Mouse (Mus musculus) forebrain, embryonic 10.5 days (tissue): ENCODE measurements around the gene Tnrc6c. TPM values are rescaled to one million over a fixed set of nuclear protein-coding genes. Genes with fewer than 3 reads are reported as not detected.

Experiments used
- DNase-seq: peaks from one replicate; pipeline ENCODE4 v3.0.0-alpha.2; 2017; ENCODE audit warnings: low spot score; ENCODE audit errors: extremely low spot score
- H3K27ac ChIP-seq: fragments of 300-500 bp; sonication (generic); 2 replicates; pipeline ENCODE4 v1.5.1; 2016; ENCODE audit warnings: mild to moderate bottlenecking
- H3K27me3 ChIP-seq: fragments of 300-500 bp; sonication (generic); 2 replicates; pipeline ENCODE4 v1.6.1; 2016; ENCODE audit warnings: mild to moderate bottlenecking; ENCODE audit not compliant: poor library complexity, severe bottlenecking
- H3K36me3 ChIP-seq: fragments of 300-500 bp; sonication (generic); replicated peaks from 2 replicates; pipeline ENCODE4 v1.6.1; 2016; ENCODE audit warnings: mild to moderate bottlenecking, moderate library complexity
- H3K4me1 ChIP-seq: fragments of 300-500 bp; sonication (generic); 2 replicates; pipeline ENCODE4 v1.6.1; 2016
- H3K4me3 ChIP-seq: fragments of 300-500 bp; sonication (generic); 2 replicates; pipeline ENCODE4 v1.5.1; 2016; ENCODE audit warnings: mild to moderate bottlenecking, moderate library complexity
- H3K9me3 ChIP-seq: fragments of 300-500 bp; sonication (generic); 2 replicates; pipeline ENCODE4 v1.6.1; 2016; ENCODE audit warnings: mild to moderate bottlenecking, moderate library complexity
- WGBS: fragments of 180-500 bp; shearing (Covaris S2); methylation state at CpG from one replicate; pipeline ENCODE4 v1.1.7; 2016; 5-methylcytosine and 5-hydroxymethylcytosine counted together
- polyA plus RNA-seq: library from polyadenylated mRNA; unstranded; fragments of >200 nt; fragmentation: Nextera tagmentation; extraction: Ambion mirVana; gene quantifications from 2 replicates; pipeline ENCODE4 v1.2.1, GENCODE M21; 2016

Tnrc6c gene
- polyA plus RNA-seq, 1 experiment from 2014 or later, result 12.0 TPM

DNA sequence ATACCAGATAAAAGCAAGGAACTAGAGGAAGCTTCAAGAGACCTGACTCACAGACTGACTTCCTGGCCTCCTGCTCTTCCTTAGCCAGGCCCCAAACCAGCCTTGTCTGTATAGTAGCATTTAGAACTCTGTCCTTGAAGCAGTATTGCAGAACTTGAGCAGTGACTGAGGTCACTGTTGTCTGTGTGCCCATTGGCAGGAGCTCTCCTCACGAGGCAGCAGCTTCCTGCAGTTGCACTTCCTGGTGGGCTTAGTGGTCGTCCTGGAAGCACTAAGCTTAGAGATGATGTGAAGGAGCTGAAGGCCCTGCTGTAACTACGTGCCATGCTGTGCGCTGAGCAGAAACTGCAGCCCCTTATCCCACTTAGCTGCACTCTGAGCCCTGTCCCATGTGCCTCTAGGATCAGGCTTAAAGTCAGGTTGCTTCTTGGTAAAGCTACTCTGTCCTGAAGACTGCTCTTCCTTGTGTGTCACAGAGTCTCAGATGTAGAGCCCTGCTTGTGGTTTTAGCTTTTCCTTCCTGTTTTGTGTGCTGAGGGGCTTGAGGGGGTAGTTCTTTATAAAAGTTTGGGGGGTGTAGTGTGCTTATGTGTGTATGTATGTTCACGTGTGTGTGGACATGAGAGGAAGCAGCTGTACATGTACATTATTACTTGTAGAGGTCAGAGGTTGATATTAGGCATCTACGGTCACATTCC lies 70.7 kb downstream of the Tnrc6c start:
- Histone ChIP-seq H3K9me3 (no peaks in the 10 kb centered on the region), H3K4me3 (no peak overlapping the region), H3K4me1 (no peaks in the 10 kb centered on the region), H3K36me3 (peaks cover 60% of the 10 kb centered on the region), H3K27me3 (no peaks in the 10 kb centered on the region), H3K27ac (no peak overlapping the region)
- WGBS, result 84% methylated on average over 6 of the region's 6 CpGs
- DNase-seq, result no peak

DNA sequence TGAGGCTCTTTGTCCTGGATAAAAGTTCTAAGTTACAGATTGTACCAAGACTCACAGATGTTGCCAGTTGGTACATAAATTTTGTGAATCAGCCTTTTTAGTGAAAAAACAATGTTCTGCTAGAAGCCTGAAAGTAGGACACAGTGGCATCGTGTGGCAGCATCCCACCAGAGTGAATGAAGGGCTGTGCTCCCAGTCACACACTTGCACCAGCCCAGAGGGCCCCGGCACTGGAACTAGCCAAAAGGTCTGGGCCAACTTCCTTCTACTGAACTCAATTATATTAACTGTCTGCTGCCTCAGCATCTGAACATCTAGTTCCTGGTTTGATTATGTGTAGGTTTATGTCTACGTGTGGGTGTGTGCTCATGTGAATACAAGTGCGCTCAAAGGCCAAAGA lies 72.9 kb downstream of the Tnrc6c start:
- DNase-seq, result no peak
- Histone ChIP-seq H3K27ac (no peak overlapping the region), H3K36me3 (peaks cover 39% of the 10 kb centered on the region), H3K4me3 (no peak overlapping the region), H3K4me1 (no peaks in the 10 kb centered on the region), H3K27me3 (no peaks in the 10 kb centered on the region), H3K9me3 (no peaks in the 10 kb centered on the region)
- 95% methylated on average over 4 of the region's 4 CpGs for WGBS

DNA sequence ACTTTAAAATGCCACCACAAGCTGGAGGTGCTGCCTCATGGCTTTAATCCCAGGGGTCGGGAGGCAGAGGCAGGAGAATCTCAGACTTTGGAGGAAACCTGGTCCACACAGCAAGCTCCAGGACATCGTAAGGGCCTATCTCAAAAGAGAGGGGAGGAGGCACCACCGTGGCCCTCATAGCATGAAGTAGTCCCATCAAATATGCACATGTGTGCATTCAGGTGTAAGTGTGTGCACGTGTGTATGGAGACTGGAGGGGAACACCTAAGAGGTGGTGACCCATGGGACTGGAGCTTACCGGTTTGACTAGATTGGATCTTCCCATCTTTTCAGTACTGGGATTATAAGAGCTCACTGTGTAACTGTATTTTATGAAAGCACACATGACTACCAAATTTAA lies 74.2 kb downstream of the Tnrc6c start:
- Histone ChIP-seq H3K9me3 (no peaks in the 10 kb centered on the region), H3K27ac (no peak overlapping the region), H3K27me3 (no peaks in the 10 kb centered on the region), H3K4me1 (no peaks in the 10 kb centered on the region), H3K36me3 (peaks cover 39% of the 10 kb centered on the region), H3K4me3 (no peak overlapping the region)
- WGBS, result 91% methylated on average over 5 of the region's 5 CpGs
- DNase-seq, result no peak

DNA sequence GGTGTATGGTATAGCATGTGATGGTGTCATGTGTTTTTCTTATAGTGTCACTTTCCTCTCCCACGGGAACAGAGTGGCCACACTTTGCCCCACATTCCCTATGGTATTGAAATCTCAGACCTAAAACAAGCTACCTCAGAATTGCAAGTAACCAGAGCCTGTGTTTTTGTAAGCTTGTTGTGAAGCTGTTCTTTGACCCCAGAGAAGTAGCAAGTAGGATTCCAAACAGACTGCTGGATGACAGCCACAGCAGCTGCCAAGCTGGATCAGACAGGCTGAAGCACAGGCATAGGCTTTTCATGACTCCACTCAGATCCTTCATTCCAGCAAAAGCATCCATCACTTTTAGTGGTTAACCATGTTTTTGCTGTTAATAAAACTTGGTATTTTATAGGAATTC lies 74.8 kb downstream of the Tnrc6c start:
- Histone ChIP-seq H3K4me3 (no peak overlapping the region), H3K27ac (no peak overlapping the region), H3K4me1 (no peaks in the 10 kb centered on the region), H3K36me3 (peaks cover 39% of the 10 kb centered on the region), H3K9me3 (no peaks in the 10 kb centered on the region), H3K27me3 (no peaks in the 10 kb centered on the region)
- DNase-seq, result no peak
- 85% methylated on average over 1 of the region's 1 CpGs for WGBS

DNA sequence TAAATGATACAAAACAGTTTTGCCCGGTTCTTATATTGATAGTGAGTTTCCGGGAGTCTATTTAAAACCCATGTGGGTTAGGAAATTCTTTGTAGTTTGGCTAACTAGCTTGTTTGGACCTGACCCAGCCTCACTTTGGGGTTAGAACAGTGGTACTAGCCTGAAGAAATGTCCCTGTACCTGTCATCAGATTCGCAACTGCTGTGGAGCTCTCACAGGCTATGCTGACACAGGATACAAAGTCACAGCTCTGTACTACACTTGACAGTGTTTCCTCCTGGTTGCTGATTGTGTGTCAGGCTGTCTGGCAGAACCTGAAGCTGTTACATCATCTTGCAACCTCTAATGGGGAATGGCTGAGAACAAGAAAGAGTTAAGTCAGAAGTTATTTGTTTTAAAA lies 75.3 kb downstream of the Tnrc6c start:
- DNase-seq, result no peak
- no peak overlapping the region for H3K4me3 ChIP-seq
- no peaks in the 10 kb centered on the region for H3K4me1 ChIP-seq
- H3K27me3 ChIP-seq, result no peaks in the 10 kb centered on the region
- 98% methylated on average over 3 of the region's 3 CpGs for WGBS
- H3K36me3 ChIP-seq, result peaks cover 41% of the 10 kb centered on the region
- no peaks in the 10 kb centered on the region for H3K9me3 ChIP-seq
- H3K27ac ChIP-seq, result no peak overlapping the region

DNA sequence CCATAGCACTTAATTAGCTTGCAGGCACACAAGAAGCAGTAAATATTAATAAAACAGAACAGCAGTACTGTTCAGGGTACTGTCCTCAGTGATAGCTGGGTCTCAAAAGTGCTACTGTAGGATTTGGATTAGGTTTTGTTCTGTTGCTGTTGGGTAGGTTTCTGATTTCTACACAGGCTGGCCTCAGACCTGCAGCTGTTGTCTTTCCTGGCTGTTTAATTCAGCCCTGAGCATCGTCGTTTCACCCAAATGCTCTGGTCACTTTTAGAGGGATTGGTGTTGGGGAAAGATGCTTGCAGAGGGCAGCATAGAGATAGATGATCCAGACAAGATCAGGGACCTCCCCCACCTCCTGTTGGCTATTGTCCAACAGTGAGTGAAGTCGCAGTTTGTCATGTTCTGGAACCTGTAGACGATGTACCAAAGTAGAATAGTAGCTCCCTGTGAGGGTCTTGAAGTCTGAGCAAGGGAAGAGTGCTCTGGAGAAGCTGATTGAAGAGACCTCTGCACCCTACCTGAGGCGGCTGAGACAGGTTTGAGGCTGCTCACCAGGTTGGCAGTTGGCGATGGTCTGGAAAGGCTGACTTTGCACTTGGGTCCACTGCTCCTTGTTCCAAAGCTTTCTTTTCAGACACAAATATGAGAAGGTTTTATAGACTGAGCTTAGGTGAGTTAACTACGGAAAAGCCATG lies 75.9 kb downstream of the Tnrc6c start:
- Histone ChIP-seq H3K9me3 (no peaks in the 10 kb centered on the region), H3K27me3 (no peaks in the 10 kb centered on the region), H3K36me3 (peaks cover 39% of the 10 kb centered on the region), H3K4me1 (no peaks in the 10 kb centered on the region), H3K4me3 (no peak overlapping the region), H3K27ac (no peak overlapping the region)
- DNase-seq, result no peak
- 94% methylated on average over 7 of the region's 7 CpGs for WGBS

DNA sequence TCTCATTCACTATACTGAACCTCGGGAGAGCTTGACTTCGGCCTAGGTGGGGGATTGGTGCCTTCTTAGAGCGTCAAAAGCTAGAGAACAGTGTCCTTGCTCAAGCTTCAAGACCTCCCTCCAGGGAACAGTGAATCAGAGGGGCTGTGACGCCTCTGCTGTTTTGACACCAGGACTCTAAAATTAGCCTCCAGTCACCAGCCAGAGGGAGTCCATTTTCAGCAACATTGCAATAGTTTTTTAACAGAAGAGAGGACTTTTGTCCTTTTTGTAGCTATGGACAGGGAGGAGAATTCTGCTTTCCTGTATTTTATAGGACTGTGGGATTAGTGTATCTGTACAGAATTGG lies 76.4 kb downstream of the Tnrc6c start:
- Histone ChIP-seq H3K9me3 (no peaks in the 10 kb centered on the region), H3K27me3 (no peaks in the 10 kb centered on the region), H3K4me3 (no peak overlapping the region), H3K4me1 (no peaks in the 10 kb centered on the region), H3K27ac (no peak overlapping the region), H3K36me3 (peaks cover 40% of the 10 kb centered on the region)
- no peak for DNase-seq
- WGBS, result 89% methylated on average over 4 of the region's 4 CpGs

DNA sequence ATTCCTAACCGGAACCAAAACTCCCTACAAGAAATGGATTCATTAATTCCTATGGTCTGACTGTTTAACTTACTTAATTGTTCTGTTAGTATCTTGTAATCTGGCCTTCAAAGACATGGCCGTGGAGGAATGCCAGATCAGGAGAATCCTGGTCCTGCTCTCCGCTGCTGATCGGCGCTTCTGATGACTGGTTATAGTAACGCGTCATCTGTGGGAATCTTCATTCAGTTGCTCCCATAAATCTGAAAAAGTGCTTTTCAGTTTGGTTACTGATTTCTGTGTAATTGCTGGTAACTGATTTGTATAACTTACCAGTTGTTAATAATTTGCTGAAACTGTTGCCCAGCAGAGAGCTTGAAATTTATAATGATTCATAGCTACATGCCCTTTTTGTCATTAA lies 77.4 kb downstream of the Tnrc6c start:
- 97% methylated on average over 7 of the region's 7 CpGs for WGBS

DNA sequence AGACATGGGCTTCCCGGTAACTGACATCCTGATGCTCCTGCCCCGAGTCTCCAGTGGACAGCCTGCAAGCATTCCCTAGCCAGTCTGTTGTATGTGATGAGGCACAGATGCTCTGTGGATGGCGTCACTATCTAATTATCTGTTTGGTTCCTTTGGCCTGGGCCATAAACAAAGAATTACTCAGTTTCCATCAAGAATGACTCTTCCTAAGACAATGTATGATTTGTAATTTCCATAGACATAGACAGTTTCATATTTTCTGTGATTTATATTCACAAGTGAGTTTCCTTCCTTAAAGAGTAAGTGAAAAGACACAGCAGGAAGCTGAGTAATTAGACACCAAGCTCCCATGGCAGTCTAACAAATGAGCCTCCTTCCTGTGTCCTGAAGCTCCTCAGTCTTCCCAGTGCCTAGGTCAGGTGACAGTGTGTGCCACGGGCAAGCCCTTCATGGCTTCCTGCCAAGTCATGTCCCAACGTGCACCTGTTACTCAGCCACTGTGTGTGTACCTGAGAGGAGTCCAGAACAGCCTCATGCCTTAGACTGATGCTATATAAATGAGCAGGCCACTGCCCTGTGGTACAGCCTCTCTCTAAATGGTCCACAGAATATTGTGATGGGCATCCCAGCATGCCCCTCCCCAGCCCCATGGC lies 82.1 kb downstream of the Tnrc6c start:
- Histone ChIP-seq H3K9me3 (no peaks in the 10 kb centered on the region), H3K4me1 (no peaks in the 10 kb centered on the region), H3K27me3 (no peaks in the 10 kb centered on the region), H3K27ac (no peak overlapping the region), H3K36me3 (peaks cover 91% of the 10 kb centered on the region), H3K4me3 (no peak overlapping the region)
- no peak for DNase-seq
- 84% methylated on average over 5 of the region's 5 CpGs for WGBS

More for the DNA sequence above, 77.4 kb downstream of the Tnrc6c start:
- Histone ChIP-seq H3K9me3 (no peaks in the 10 kb centered on the region), H3K36me3 (peaks cover 44% of the 10 kb centered on the region), H3K27me3 (no peaks in the 10 kb centered on the region), H3K4me3 (no peak overlapping the region), H3K4me1 (no peaks in the 10 kb centered on the region), H3K27ac (no peak overlapping the region)
- DNase-seq, result no peak

DNA sequence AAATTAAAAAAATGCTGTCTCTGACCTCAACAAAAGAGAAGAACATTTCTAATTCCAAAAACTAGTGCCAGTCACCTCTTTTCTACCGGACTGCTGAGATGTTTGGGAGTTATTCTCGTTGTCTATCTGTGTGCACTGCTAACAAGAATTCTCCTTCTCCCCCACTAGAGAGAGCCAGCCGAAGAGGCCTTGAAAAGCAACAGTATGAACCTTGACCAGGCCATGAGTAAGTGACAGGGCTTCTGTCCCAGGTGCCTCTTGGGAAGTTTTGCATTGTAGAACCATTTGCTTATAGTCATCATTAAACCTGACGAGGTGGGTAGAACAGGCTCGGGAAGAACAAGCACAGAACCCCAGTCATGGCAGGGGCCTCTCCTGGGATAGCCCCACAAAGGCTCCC lies 84.0 kb downstream of the Tnrc6c start:
- Histone ChIP-seq H3K4me1 (no peaks in the 10 kb centered on the region), H3K9me3 (no peaks in the 10 kb centered on the region), H3K27me3 (no peaks in the 10 kb centered on the region), H3K27ac (no peak overlapping the region), H3K36me3 (peaks cover 98% of the 10 kb centered on the region), H3K4me3 (no peak overlapping the region)
- no peak for DNase-seq
- WGBS, result 91% methylated on average over 5 of the region's 5 CpGs

DNA sequence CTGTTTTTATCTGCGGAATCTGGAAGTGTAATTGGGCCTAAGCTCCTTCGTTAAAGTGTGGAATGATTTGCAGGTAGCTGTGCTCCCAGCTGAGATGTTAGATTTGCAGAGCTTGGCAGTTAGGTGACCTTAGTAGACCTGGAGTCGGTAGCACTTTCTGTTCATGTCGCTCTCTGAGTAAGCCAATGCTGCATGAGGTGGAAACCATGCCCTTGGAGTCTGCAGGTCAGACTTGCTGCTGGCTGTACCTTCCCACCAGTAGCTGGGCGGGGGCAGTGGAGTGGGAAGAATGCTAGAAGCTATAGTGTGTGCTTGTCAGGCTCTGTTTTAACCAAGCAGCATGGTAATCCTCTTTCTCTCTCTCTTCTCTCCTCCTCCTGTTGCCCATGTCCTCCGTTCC lies 87.0 kb downstream of the Tnrc6c start:
- DNase-seq, result no peak
- Histone ChIP-seq H3K9me3 (no peaks in the 10 kb centered on the region), H3K27ac (no peak overlapping the region), H3K4me3 (no peak overlapping the region), H3K27me3 (no peaks in the 10 kb centered on the region), H3K36me3 (peaks cover 100% of the 10 kb centered on the region), H3K4me1 (no peaks in the 10 kb centered on the region)
- WGBS, result 90% methylated on average over 6 of the region's 6 CpGs

DNA sequence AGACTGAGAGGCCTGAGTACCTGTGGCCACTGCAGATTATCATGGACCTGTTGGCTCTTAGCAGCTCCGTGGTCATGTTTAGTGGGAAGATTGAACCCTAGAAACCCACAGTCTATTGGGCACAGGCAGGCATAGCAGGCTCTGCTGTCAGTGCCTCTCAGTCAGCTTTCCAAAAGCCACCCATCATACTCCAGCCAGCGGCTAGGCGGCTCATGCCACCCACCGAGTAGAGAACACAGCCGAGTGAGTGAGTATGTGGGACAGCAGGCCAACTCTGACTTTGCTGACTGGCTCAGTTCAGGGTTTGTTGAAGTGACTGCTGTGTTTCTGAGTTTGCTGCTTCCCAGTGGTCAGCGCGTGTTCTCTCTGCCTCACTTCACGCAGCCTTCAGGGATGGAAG lies 88.2 kb downstream of the Tnrc6c start:
- Histone ChIP-seq H3K36me3 (peaks cover 100% of the 10 kb centered on the region), H3K4me1 (no peaks in the 10 kb centered on the region), H3K27ac (no peak overlapping the region), H3K27me3 (no peaks in the 10 kb centered on the region), H3K9me3 (no peaks in the 10 kb centered on the region), H3K4me3 (no peak overlapping the region)
- WGBS, result 92% methylated on average over 8 of the region's 8 CpGs
- no peak for DNase-seq

DNA sequence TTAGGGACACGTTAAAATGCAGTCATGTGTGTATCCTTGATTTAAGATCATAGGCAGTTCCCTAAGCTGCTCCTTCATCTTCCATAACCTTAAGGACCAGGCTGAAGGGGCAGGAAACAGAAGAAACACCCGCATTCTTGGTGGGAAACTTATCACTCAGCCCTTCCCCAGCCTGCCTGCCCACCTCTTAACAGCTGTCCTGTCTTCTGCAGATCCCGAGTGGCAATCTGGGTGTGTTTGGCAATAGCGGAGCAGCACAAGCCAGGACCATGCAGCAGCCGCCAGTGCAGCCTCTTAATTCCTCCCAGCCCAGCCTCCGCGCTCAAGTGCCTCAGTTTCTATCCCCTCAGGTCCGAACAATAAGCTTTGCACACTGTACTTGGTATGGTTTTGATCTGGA lies 88.6 kb downstream of the Tnrc6c start:
- 93% methylated on average over 8 of the region's 8 CpGs for WGBS
- DNase-seq, result no peak
- no peaks in the 10 kb centered on the region for H3K4me1 ChIP-seq
- no peak overlapping the region for H3K27ac ChIP-seq
- H3K36me3 ChIP-seq, result peaks cover 100% of the 10 kb centered on the region
- no peak overlapping the region for H3K4me3 ChIP-seq
- no peaks in the 10 kb centered on the region for H3K27me3 ChIP-seq
- H3K9me3 ChIP-seq, result no peaks in the 10 kb centered on the region
